Mouse (Mus musculus): ENCODE data around the gene Hcrtr1. TPM values are rescaled to one million over a fixed set of nuclear protein-coding genes. Genes with fewer than 3 reads are reported as not detected.
A peak's percentile ranks its signal among the peaks of the same experiment; 100 is the strongest.

The Hcrtr1 gene
- polyA plus RNA-seq, 1 experiment, result not detected

GRCm38 (mm10) chr4:130130082-130130481 lies 9.1 kb downstream of the Hcrtr1 start:
- Histone ChIP-seq H3K27me3 (replicated peaks) (peaks cover 46% of the 10 kb centered on the region), H3K36me3 (replicated peaks; ENCODE audit: low read length) (peaks cover 46% of the 10 kb centered on the region), H3K4me3 (replicated peaks) (no peak overlapping the region), H3K9me3 (no peaks in the 10 kb centered on the region), H3K4me1 (peaks cover 42% of the 10 kb centered on the region)
- no peak for TF ChIP-seq GATA1 (IDR thresholded peaks at IDR 0.05; ENCODE audit: borderline replicate concordance, low read length)
- TF ChIP-seq FLI1 (IDR thresholded peaks at IDR 0.05; ENCODE audit: low read length), result no peak

GRCm38 (mm10) chr4:130128907-130129306 lies 10.3 kb downstream of the Hcrtr1 start:
- TF ChIP-seq FLI1 (IDR thresholded peaks at IDR 0.05; ENCODE audit: low read length) (no peak), GATA1 (IDR thresholded peaks at IDR 0.05; ENCODE audit: borderline replicate concordance, low read length) (no peak)
- Histone ChIP-seq H3K36me3 (replicated peaks; ENCODE audit: low read length) (peaks cover 57% of the 10 kb centered on the region), H3K27me3 (replicated peaks) (peaks cover 35% of the 10 kb centered on the region), H3K4me1 (peaks cover 37% of the 10 kb centered on the region), H3K4me3 (replicated peaks) (no peak overlapping the region), H3K9me3 (no peaks in the 10 kb centered on the region)

DNA sequence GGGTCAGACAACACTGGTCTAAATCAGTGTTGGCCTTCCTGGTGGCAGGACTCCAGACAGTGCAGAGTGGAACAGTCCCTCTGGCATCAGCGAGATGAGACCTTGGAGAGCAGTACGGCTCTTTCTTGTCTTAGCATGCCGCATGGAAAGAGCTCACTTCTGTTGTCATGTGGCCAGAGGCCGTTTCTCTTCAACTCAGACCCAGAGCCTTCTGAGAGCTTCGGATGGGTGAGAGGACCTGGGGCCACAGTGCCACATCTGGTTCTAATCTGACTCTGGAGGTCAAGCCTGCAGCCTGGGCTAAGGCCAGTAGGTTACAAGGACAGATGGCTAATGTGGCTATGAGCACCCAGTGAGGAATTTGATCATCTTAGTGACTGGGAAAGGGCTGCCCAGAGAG lies 13.2 kb downstream of the Hcrtr1 start:
- Histone ChIP-seq H3K4me3 (replicated peaks) (no peak overlapping the region), H3K36me3 (replicated peaks; ENCODE audit: low read length) (peaks cover 87% of the 10 kb centered on the region), H3K9me3 (no peaks in the 10 kb centered on the region), H3K27me3 (replicated peaks) (peaks cover 9% of the 10 kb centered on the region), H3K4me1 (peaks cover 47% of the 10 kb centered on the region)
- TF ChIP-seq FLI1 (IDR thresholded peaks at IDR 0.05; ENCODE audit: low read length), result no peak
- no peak for TF ChIP-seq GATA1 (IDR thresholded peaks at IDR 0.05; ENCODE audit: borderline replicate concordance, low read length)

DNA sequence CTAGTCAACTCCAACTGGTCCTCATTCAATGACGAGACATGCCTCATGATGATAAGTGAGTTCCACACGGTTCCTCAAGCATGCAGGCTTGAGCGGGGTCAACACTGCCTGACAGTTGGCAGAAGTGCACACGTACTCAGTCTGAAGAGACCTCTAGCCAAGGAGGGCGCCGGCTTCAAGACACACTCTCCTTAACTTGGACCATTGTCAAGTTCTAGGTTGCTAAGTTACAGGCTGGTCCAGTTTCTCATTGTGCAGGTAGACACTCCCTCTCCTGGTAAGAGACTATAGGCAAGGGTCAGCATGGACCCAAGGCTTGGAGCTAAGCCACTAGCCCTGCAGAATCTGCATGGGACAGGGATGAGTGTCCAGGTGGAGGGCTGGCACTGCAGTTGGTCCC lies 14.0 kb downstream of the Hcrtr1 start:
- H3K9me3 ChIP-seq, result no peaks in the 10 kb centered on the region
- H3K36me3 ChIP-seq (replicated peaks; ENCODE audit: low read length), result peaks cover 95% of the 10 kb centered on the region
- no peak overlapping the region for H3K4me3 ChIP-seq (replicated peaks)
- peaks cover under 1% of the 10 kb centered on the region for H3K27me3 ChIP-seq (replicated peaks)
- TF ChIP-seq FLI1 (IDR thresholded peaks at IDR 0.05; ENCODE audit: low read length) (no peak), GATA1 (IDR thresholded peaks at IDR 0.05; ENCODE audit: borderline replicate concordance, low read length) (no peak)
- H3K4me1 ChIP-seq, result peaks cover 50% of the 10 kb centered on the region

- Histone ChIP-seq H3K4me3 (replicated peaks) (no peak overlapping the region), H3K9me3 (no peaks in the 10 kb centered on the region), H3K36me3 (replicated peaks; ENCODE audit: low read length) (peaks cover 94% of the 10 kb centered on the region)
These were observed 15.0 kb downstream of the Hcrtr1 start for GRCm38 (mm10) chr4:130124110-130124509.

DNA sequence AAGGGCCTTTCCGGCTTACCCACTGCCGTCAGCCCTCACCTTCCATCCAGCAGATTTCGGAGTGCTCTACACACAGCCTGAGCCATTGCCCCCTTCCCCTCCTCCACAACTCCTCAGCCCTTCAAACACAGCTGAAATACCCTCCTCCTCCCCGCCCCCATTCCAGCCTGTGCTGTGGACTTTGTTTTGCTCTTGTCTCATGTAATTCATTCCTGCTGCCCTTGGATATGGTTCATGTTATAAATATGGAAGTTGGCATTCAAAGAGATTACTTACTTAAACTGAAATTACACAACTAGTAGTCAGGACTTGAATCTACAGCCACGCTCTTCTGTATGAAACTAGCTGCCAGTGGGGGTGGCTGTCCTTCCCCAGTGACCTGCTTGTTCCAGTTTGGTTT lies 16.1 kb downstream of the Hcrtr1 start:
- no peaks in the 10 kb centered on the region for H3K27me3 ChIP-seq (replicated peaks)
- no peak overlapping the region for H3K4me3 ChIP-seq (replicated peaks)
- peaks cover 49% of the 10 kb centered on the region for H3K4me1 ChIP-seq
- no peaks in the 10 kb centered on the region for H3K9me3 ChIP-seq
- TF ChIP-seq FLI1 (IDR thresholded peaks at IDR 0.05; ENCODE audit: low read length) (no peak), GATA1 (IDR thresholded peaks at IDR 0.05; ENCODE audit: borderline replicate concordance, low read length) (no peak)
- peaks cover 89% of the 10 kb centered on the region for H3K36me3 ChIP-seq (replicated peaks; ENCODE audit: low read length)

More at GRCm38 (mm10) chr4:130124110-130124509, 15.0 kb downstream of the Hcrtr1 start:
- TF ChIP-seq GATA1 (IDR thresholded peaks at IDR 0.05; ENCODE audit: borderline replicate concordance, low read length) (no peak), FLI1 (IDR thresholded peaks at IDR 0.05; ENCODE audit: low read length) (no peak)
- no peaks in the 10 kb centered on the region for H3K27me3 ChIP-seq (replicated peaks)
- peaks cover 49% of the 10 kb centered on the region for H3K4me1 ChIP-seq

GRCm38 (mm10) chr4:130121560-130121959 lies 17.6 kb downstream of the Hcrtr1 start:
- no peaks in the 10 kb centered on the region for H3K27me3 ChIP-seq (replicated peaks)
- TF ChIP-seq GATA1 (IDR thresholded peaks at IDR 0.05; ENCODE audit: borderline replicate concordance, low read length) (no peak), FLI1 (IDR thresholded peaks at IDR 0.05; ENCODE audit: low read length) (no peak)
- no peak overlapping the region for H3K4me3 ChIP-seq (replicated peaks)
- H3K4me1 ChIP-seq, result peaks cover 52% of the 10 kb centered on the region
- H3K36me3 ChIP-seq (replicated peaks; ENCODE audit: low read length), result peaks cover 87% of the 10 kb centered on the region
- H3K9me3 ChIP-seq, result peaks cover 3% of the 10 kb centered on the region; the same call in 1 of the 2 replicates

DNA sequence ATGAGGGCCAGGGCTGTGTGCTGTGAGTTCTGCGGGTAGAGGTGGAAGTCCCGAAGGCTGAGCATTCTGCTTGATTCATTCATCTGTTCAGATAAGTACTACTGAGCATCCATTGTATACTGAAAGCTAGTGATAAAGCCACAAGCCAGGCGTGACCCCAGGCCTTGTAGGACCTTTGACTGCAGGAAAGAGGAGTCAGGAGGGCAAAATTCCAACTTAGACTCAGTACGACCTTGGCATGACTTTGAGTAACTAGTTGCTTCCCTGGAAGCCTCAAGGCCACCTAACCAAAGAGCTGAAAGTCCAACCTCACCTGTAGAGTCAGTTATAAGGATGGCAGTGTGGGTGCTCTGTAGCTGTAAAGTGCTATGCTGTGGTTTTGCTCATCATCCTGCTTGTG lies 18.4 kb downstream of the Hcrtr1 start:
- Histone ChIP-seq H3K36me3 (replicated peaks; ENCODE audit: low read length) (peaks cover 85% of the 10 kb centered on the region), H3K9me3 (peaks cover 3% of the 10 kb centered on the region; the same call in 1 of the 2 replicates), H3K4me3 (replicated peaks) (peak overlapping the region; percentile 6), H3K4me1 (peaks cover 59% of the 10 kb centered on the region), H3K27me3 (replicated peaks) (no peaks in the 10 kb centered on the region)
- TF ChIP-seq GATA1 (IDR thresholded peaks at IDR 0.05; ENCODE audit: borderline replicate concordance, low read length) (no peak), FLI1 (IDR thresholded peaks at IDR 0.05; ENCODE audit: low read length) (no peak)

DNA sequence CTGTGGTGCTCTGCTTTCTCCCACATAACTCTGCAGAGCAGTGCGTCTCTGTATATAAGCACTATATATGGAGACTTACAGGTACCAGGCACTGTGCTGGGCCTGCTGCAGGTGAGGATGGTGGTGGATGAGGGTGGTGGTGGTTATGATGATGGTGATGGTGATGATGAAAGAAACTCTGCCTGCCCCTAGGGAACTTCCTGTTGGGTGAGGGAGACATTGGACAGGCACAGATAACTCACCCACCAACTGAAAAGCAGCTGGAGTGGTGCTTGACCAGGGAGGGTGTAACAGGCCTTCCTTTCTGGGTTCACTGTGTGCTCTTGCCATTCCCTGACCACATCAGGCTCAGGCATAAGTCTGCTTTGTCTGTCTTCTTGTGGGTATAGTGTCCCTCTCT lies 26.4 kb downstream of the Hcrtr1 start:
- Histone ChIP-seq H3K4me1 (peaks cover 96% of the 10 kb centered on the region), H3K4me3 (replicated peaks) (peak overlapping the region; percentile 85), H3K9me3 (peaks cover 2% of the 10 kb centered on the region; the same call in 1 of the 2 replicates), H3K36me3 (replicated peaks; ENCODE audit: low read length) (peaks cover 61% of the 10 kb centered on the region), H3K27me3 (replicated peaks) (no peaks in the 10 kb centered on the region)
- TF ChIP-seq GATA1 (IDR thresholded peaks at IDR 0.05; ENCODE audit: borderline replicate concordance, low read length) (no peak), FLI1 (IDR thresholded peaks at IDR 0.05; ENCODE audit: low read length) (no peak)

GRCm38 (mm10) chr4:130112299-130112698 lies 26.9 kb downstream of the Hcrtr1 start:
- Histone ChIP-seq H3K9me3 (no peaks in the 10 kb centered on the region), H3K27me3 (replicated peaks) (no peaks in the 10 kb centered on the region), H3K4me3 (replicated peaks) (peak overlapping the region; percentile 85), H3K4me1 (peaks cover 93% of the 10 kb centered on the region), H3K36me3 (replicated peaks; ENCODE audit: low read length) (peaks cover 57% of the 10 kb centered on the region)
- no peak for TF ChIP-seq GATA1 (IDR thresholded peaks at IDR 0.05; ENCODE audit: borderline replicate concordance, low read length)
- TF ChIP-seq FLI1 (IDR thresholded peaks at IDR 0.05; ENCODE audit: low read length), result no peak

DNA sequence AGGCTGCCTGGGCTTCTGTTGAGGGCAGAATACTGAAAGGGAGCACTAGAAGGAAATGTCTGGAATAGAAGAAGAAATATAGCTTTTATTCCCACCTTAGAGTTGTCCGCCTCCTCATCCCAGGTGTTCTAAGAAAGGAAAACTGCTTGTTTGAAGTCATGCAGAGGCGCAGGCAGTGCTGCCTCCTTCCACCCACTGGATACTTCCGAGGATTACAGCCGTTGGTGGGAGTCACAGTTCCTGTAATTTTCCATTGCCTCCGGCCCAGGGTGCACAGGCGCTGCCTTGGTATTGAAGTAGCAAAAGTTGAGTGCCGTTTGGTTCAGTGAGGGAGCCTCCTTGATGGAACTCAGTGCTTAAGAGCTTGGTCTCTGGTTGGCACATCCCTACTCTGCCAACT lies 29.1 kb downstream of the Hcrtr1 start:
- Histone ChIP-seq H3K36me3 (replicated peaks; ENCODE audit: low read length) (peaks cover 39% of the 10 kb centered on the region), H3K27me3 (replicated peaks) (no peaks in the 10 kb centered on the region), H3K4me3 (replicated peaks) (peak overlapping the region; percentile 97), H3K9me3 (no peaks in the 10 kb centered on the region), H3K4me1 (peaks cover 81% of the 10 kb centered on the region)
- TF ChIP-seq FLI1 (IDR thresholded peaks at IDR 0.05; ENCODE audit: low read length) (no peak), GATA1 (IDR thresholded peaks at IDR 0.05; ENCODE audit: borderline replicate concordance, low read length) (no peak)
